Mouse (Mus musculus): ENCODE results near the gene Slc8b1. TPM values are rescaled to one million over a fixed set of nuclear protein-coding genes. Genes with fewer than 3 reads are reported as not detected.

The Slc8b1 gene
- polyA plus RNA-seq, 1 experiment from 2014 or later, result 2.1 TPM

DNA sequence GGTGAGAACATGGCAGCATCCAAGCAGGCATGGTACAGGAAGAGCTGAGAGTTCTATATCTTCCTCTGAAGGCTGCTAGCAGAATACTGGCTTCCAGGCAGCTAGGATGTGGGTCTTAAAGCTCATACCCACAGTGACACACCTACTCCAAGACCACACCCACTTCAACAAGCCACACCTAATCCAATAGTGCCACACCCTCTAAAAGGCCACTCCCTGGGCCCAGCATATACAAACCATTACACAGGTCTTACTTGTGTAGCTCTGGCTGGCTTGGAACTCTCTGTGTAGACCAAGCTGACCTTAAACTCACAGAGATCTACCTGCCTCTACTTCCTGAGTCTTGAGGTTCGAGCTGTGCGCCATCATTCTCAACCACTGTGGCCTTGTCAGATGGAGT, 13.8 kb downstream of the Slc8b1 start:
- Histone ChIP-seq H3K4me2 (no peak overlapping the region), H3K4me3 (ENCODE audit: low read depth, low read length) (no peak overlapping the region), H3K36me3 (ENCODE audit: control insufficient read depth, insufficient read depth, low read length) (no peaks in the 10 kb centered on the region), H3K27me3 (ENCODE audit: control insufficient read depth, insufficient read depth, low read length) (no peaks in the 10 kb centered on the region), H3K4me1 (ENCODE audit: control insufficient read depth, insufficient read depth, low read length) (peaks cover 4% of the 10 kb centered on the region), H3K9ac (ENCODE audit: low read depth, low read length) (no peak overlapping the region), H3K27ac (ENCODE audit: low read depth, low read length) (no peak overlapping the region), H3K9me3 (replicated peaks; ENCODE audit: control insufficient read depth, low read length) (no peaks in the 10 kb centered on the region)
- no peak for ATAC-seq (replicated peaks; ENCODE audit: insufficient number of reproducible peaks, low FRiP score, low TSS enrichment)
- WGBS (ENCODE audit: insufficient replicate concordance), result 93% methylated on average over 2 of the region's 2 CpGs

DNA sequence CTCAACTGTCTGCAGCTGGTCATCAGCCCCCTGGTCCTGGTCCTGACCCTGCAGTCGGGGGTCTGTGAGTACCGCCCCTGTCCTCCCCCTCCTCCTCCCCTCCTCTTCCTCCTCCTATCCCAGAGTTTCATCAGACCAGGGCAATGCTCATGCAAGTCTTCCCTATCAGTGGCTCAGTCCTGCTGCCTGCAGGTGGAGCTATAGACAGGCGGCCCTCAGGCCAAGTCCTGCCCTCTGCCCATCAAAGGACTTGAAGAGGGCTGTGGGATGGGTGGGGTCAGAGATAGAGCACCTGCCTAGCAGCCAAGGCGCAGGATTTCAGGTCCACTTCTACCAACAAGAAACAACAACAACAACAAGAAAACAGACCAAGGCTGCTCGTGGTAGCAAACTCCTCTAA, 14.8 kb downstream of the Slc8b1 start:
- Histone ChIP-seq H3K9me3 (replicated peaks; ENCODE audit: control insufficient read depth, low read length) (no peaks in the 10 kb centered on the region), H3K9ac (ENCODE audit: low read depth, low read length) (no peak overlapping the region), H3K4me2 (no peak overlapping the region), H3K36me3 (ENCODE audit: control insufficient read depth, insufficient read depth, low read length) (no peaks in the 10 kb centered on the region), H3K4me1 (ENCODE audit: control insufficient read depth, insufficient read depth, low read length) (peaks cover 4% of the 10 kb centered on the region), H3K27me3 (ENCODE audit: control insufficient read depth, insufficient read depth, low read length) (no peaks in the 10 kb centered on the region), H3K4me3 (ENCODE audit: low read depth, low read length) (no peak overlapping the region), H3K27ac (ENCODE audit: low read depth, low read length) (no peak overlapping the region)
- 37% methylated on average over 5 of the region's 5 CpGs for WGBS (ENCODE audit: insufficient replicate concordance)
- no peak for ATAC-seq (replicated peaks; ENCODE audit: insufficient number of reproducible peaks, low FRiP score, low TSS enrichment)

DNA sequence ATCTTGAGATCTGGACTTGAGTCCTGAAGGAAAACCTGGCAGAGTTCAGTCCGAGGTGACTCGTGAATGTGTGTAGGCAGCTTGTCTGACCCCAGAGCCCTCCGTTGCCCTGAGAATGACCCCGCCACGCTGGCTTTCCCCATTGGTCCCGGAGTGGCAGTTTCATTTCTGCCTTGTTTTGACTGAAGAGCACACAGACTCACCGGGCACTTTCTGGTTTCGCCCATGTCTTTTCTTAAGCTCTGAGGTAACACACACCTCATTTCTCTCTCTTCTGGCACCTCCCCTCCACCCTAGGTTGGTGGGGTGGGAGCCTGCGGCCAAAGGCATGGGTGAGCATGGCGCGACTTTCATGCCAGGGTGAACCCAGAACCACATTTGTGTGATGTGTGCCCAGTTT, 15.3 kb downstream of the Slc8b1 start:
- 68% methylated on average over 11 of the region's 11 CpGs for WGBS (ENCODE audit: insufficient replicate concordance)

DNA sequence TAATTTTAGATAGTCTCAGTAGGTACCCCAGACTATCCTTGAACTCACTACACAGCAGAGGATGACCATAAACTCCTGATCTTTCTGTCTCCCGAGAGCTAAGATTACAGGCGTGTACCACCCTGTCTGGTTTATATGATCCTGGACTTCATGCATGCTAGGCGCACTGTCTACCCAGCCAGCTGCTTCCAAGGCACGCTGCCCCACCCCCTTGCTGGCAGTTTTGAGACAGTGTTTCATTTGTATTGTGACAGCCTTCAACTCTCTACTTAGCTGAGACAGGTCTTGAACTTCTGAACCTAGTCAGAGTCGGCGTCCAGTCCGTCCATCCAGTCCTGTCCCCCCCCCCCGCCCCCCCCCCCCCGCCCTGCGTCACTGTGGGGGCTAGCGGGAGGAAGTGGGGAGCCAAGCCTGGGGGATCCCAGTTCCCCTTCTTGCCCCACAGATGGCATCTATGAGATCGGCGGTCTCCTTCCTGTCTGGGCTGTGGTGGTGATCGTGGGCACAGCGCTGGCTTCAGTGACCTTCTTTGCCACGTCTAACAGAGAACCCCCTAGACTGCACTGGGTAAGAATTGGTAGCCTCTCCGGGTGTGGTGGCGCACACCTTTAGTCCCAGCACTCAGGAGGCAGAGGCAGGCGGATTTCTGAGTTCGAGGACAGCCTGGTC, 16.5 kb downstream of the Slc8b1 start:
- Histone ChIP-seq H3K4me3 (ENCODE audit: low read depth, low read length) (no peak overlapping the region), H3K27ac (ENCODE audit: low read depth, low read length) (no peak overlapping the region), H3K9me3 (replicated peaks; ENCODE audit: control insufficient read depth, low read length) (no peaks in the 10 kb centered on the region), H3K4me1 (ENCODE audit: control insufficient read depth, insufficient read depth, low read length) (peaks cover 4% of the 10 kb centered on the region), H3K9ac (ENCODE audit: low read depth, low read length) (no peak overlapping the region), H3K4me2 (no peak overlapping the region), H3K36me3 (ENCODE audit: control insufficient read depth, insufficient read depth, low read length) (no peaks in the 10 kb centered on the region), H3K27me3 (ENCODE audit: control insufficient read depth, insufficient read depth, low read length) (no peaks in the 10 kb centered on the region)
- ATAC-seq (replicated peaks; ENCODE audit: insufficient number of reproducible peaks, low FRiP score, low TSS enrichment), result no peak
- WGBS (ENCODE audit: insufficient replicate concordance), result 85% methylated on average over 16 of the region's 20 CpGs

More for the DNA sequence above, 15.3 kb downstream of the Slc8b1 start:
- no peak for ATAC-seq (replicated peaks; ENCODE audit: insufficient number of reproducible peaks, low FRiP score, low TSS enrichment)
- H3K9me3 ChIP-seq (replicated peaks; ENCODE audit: control insufficient read depth, low read length), result no peaks in the 10 kb centered on the region
- no peak overlapping the region for H3K4me3 ChIP-seq (ENCODE audit: low read depth, low read length)
- H3K4me2 ChIP-seq, result no peak overlapping the region
- no peaks in the 10 kb centered on the region for H3K36me3 ChIP-seq (ENCODE audit: control insufficient read depth, insufficient read depth, low read length)
- H3K4me1 ChIP-seq (ENCODE audit: control insufficient read depth, insufficient read depth, low read length), result peaks cover 4% of the 10 kb centered on the region
- no peak overlapping the region for H3K9ac ChIP-seq (ENCODE audit: low read depth, low read length)
- no peaks in the 10 kb centered on the region for H3K27me3 ChIP-seq (ENCODE audit: control insufficient read depth, insufficient read depth, low read length)
- H3K27ac ChIP-seq (ENCODE audit: low read depth, low read length), result no peak overlapping the region

DNA sequence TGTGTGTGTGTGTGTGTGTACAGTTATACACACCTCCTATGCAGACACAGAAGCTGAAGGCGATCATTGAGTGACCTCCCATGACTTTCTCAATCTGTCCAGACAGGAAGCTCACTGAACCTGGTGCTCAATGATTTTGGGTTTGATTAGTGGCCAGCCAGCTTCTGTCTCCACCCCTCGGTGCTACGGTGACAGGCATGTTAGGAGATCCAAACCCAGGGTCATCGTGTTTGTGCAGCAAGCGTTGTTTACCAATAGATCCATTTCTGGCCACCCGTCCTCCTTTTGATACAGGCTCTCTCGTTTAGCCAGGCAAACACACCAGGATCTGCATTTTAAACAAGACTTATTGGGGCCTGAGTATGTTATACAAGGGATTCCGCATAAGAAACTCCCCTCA, 20.7 kb downstream of the Slc8b1 start:
- no peaks in the 10 kb centered on the region for H3K36me3 ChIP-seq (ENCODE audit: control insufficient read depth, insufficient read depth, low read length)
- H3K4me1 ChIP-seq (ENCODE audit: control insufficient read depth, insufficient read depth, low read length), result 0 out of 2 replicates have a peak, but pooled peaks cover 3% of the 10 kb centered on the region
- ATAC-seq (replicated peaks; ENCODE audit: insufficient number of reproducible peaks, low FRiP score, low TSS enrichment), result no peak
- H3K4me3 ChIP-seq (ENCODE audit: low read depth, low read length), result no peak overlapping the region
- H3K27ac ChIP-seq (ENCODE audit: low read depth, low read length), result no peak overlapping the region
- no peaks in the 10 kb centered on the region for H3K27me3 ChIP-seq (ENCODE audit: control insufficient read depth, insufficient read depth, low read length)
- no peaks in the 10 kb centered on the region for H3K9me3 ChIP-seq (replicated peaks; ENCODE audit: control insufficient read depth, low read length)
- H3K9ac ChIP-seq (ENCODE audit: low read depth, low read length), result no peak overlapping the region
- no peak overlapping the region for H3K4me2 ChIP-seq
- WGBS (ENCODE audit: insufficient replicate concordance), result 84% methylated on average over 8 of the region's 8 CpGs

DNA sequence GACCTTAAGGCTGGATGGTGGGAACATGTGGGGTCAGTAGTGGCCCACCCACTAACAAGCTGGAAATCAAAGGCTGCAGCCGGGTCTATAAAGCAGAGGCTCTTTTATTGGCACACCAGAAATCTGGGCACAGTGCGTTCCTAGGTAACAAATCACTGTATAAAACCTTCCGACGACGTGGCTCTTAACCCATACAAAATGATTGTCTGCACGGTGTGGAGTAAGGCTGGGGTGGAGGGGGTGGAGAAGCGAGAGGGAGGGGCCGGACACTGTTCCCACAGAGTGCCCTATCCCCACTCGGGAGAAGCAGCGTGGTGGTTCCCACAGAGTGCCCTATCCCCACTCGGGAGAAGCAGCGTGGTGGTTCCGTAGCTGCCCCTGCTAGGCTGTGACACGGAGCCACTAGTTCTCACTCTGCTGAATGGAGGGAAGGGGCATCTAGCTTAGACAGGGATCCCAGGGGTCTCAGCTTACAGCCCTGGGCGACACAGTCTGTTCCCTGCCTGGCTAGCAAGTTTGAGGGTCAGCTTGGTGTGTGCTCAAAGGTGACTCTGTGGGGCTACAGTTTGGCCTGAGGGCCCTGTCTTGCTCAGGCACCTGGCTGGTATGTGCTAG, 23.2 kb downstream of the Slc8b1 start:
- ATAC-seq (replicated peaks; ENCODE audit: insufficient number of reproducible peaks, low FRiP score, low TSS enrichment), result no peak
- H3K4me3 ChIP-seq (ENCODE audit: low read depth, low read length), result no peak overlapping the region
- no peak overlapping the region for H3K27ac ChIP-seq (ENCODE audit: low read depth, low read length)
- H3K9me3 ChIP-seq (replicated peaks; ENCODE audit: control insufficient read depth, low read length), result no peaks in the 10 kb centered on the region
- no peak overlapping the region for H3K4me2 ChIP-seq
- no peaks in the 10 kb centered on the region for H3K27me3 ChIP-seq (ENCODE audit: control insufficient read depth, insufficient read depth, low read length)
- peaks cover 6% of the 10 kb centered on the region; the same call in 1 of the 2 replicates for H3K36me3 ChIP-seq (ENCODE audit: control insufficient read depth, insufficient read depth, low read length)
- WGBS (ENCODE audit: insufficient replicate concordance), result 78% methylated on average over 15 of the region's 15 CpGs
- 0 out of 2 replicates have a peak, but pooled peaks cover 3% of the 10 kb centered on the region for H3K4me1 ChIP-seq (ENCODE audit: control insufficient read depth, insufficient read depth, low read length)
- no peak overlapping the region for H3K9ac ChIP-seq (ENCODE audit: low read depth, low read length)

DNA sequence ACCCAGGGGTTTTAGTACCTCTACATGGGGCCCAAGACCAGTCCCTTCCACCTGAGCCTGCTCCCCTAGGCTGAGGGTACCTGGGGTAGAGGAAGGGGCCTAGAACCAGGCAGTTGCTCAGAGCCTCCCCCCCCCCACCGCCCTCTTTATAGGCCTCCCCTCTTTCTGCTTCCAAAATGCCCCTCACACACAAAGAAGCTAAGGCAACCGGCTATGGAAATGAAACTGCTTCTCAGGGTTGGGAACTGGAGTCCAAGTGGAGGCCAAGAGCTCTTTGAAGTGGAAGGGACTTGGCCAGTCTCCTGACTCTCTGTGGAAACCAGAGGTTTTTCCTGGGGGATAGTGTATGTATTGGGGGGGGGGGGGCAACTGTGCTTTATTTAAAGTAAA, 23.7 kb downstream of the Slc8b1 start:
- Histone ChIP-seq H3K4me2 (no peak overlapping the region), H3K4me1 (ENCODE audit: control insufficient read depth, insufficient read depth, low read length) (0 out of 2 replicates have a peak, but pooled peaks cover 5% of the 10 kb centered on the region), H3K27me3 (ENCODE audit: control insufficient read depth, insufficient read depth, low read length) (no peaks in the 10 kb centered on the region), H3K27ac (ENCODE audit: low read depth, low read length) (no peak overlapping the region), H3K9ac (ENCODE audit: low read depth, low read length) (no peak overlapping the region), H3K4me3 (ENCODE audit: low read depth, low read length) (no peak overlapping the region), H3K36me3 (ENCODE audit: control insufficient read depth, insufficient read depth, low read length) (peaks cover 8% of the 10 kb centered on the region; the same call in 1 of the 2 replicates), H3K9me3 (replicated peaks; ENCODE audit: control insufficient read depth, low read length) (no peaks in the 10 kb centered on the region)
- ATAC-seq (replicated peaks; ENCODE audit: insufficient number of reproducible peaks, low FRiP score, low TSS enrichment), result no peak
- 70% methylated on average over 2 of the region's 2 CpGs for WGBS (ENCODE audit: insufficient replicate concordance)

DNA sequence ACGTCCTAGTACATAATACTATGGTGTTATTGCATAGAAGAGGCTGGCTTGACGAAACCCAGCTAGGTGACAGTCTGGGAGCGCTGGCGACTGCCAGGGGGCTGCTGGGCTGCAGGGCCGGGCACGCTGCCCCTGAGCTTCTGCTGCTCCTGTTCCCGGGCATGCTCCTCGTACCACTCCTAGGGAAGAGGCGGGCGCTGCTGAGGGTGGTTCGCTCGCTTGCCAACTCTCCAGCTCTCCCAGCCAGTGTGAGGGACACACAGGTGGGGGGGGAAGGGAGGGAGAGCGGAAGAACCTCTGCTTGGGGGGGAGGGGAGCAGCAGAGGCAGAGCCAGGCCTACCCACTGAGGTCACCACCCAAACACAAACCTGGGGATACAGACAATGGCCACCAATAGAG, 25.1 kb downstream of the Slc8b1 start:
- Histone ChIP-seq H3K27ac (ENCODE audit: low read depth, low read length) (no peak overlapping the region), H3K36me3 (ENCODE audit: control insufficient read depth, insufficient read depth, low read length) (peaks cover 11% of the 10 kb centered on the region), H3K4me1 (ENCODE audit: control insufficient read depth, insufficient read depth, low read length) (0 out of 2 replicates have a peak, but pooled peaks cover 5% of the 10 kb centered on the region), H3K27me3 (ENCODE audit: control insufficient read depth, insufficient read depth, low read length) (no peaks in the 10 kb centered on the region), H3K4me2 (no peak overlapping the region), H3K9me3 (replicated peaks; ENCODE audit: control insufficient read depth, low read length) (no peaks in the 10 kb centered on the region), H3K9ac (ENCODE audit: low read depth, low read length) (no peak overlapping the region), H3K4me3 (ENCODE audit: low read depth, low read length) (no peak overlapping the region)
- WGBS (ENCODE audit: insufficient replicate concordance), result 81% methylated on average over 13 of the region's 13 CpGs
- no peak for ATAC-seq (replicated peaks; ENCODE audit: insufficient number of reproducible peaks, low FRiP score, low TSS enrichment)

DNA sequence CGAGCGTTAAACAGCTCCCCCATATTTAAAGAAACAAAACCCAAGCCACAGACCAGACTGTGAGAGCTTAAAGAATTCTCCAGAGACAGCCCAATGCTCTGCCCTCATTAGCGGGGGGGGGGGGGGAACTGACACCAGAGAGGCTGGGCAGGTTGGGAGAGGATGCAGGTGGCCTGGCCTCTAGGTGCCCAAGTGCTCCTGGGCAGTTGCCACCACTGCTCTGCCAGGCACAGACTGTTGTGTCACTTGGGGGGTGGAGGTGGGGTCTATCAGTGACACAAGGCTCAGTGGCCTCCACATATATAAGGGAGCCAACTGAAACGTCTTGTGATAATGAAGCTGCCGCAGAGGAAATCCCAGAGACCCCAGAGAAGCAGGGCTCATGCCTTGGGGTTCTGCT, 25.7 kb downstream of the Slc8b1 start:
- no peak for ATAC-seq (replicated peaks; ENCODE audit: insufficient number of reproducible peaks, low FRiP score, low TSS enrichment)
- WGBS (ENCODE audit: insufficient replicate concordance), result 82% methylated on average over 5 of the region's 5 CpGs
- Histone ChIP-seq H3K27me3 (ENCODE audit: control insufficient read depth, insufficient read depth, low read length) (no peaks in the 10 kb centered on the region), H3K9ac (ENCODE audit: low read depth, low read length) (no peak overlapping the region), H3K4me1 (ENCODE audit: control insufficient read depth, insufficient read depth, low read length) (0 out of 2 replicates have a peak, but pooled peaks cover 5% of the 10 kb centered on the region), H3K4me2 (no peak overlapping the region), H3K27ac (ENCODE audit: low read depth, low read length) (no peak overlapping the region), H3K36me3 (ENCODE audit: control insufficient read depth, insufficient read depth, low read length) (peaks cover 11% of the 10 kb centered on the region), H3K4me3 (ENCODE audit: low read depth, low read length) (no peak overlapping the region), H3K9me3 (replicated peaks; ENCODE audit: control insufficient read depth, low read length) (no peaks in the 10 kb centered on the region)
